11 mouse cellular contexts compared by ENCODE assay signal in the genomic region with DNA sequence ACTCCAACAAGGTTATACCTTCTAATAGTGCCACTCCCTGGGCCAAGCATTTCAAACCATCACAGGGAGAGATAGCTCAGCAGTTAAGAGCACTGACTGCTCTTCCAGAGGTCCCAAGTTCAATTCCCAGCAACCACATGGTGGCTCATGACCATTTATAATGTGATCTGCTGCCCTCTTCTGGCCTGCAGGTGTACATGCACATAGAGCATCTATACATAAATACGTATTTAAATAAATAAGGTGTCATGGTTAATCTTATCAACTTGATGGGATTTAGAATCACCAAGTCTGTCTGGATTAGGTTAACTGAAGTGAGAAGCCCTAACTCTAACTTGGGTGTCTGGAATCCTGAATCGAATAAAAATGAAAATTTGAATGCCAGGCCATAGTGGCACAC. TPM values are rescaled to one million over a fixed set of nuclear protein-coding genes. Genes with fewer than 3 reads are reported as not detected.
DNase-seq lines count a peak whose midpoint lies in the region; ATAC-seq and TF ChIP-seq lines count a peak whose summit lies in the region.
"Had no signal": no experiment of that assay in that cellular context is flagged by ENCODE, and none has a peak within 500 bp of the region (broad histone marks: within the 10 kb centered on the region; RNA-seq: fewer than 3 reads in every experiment).

No protein-coding gene starts in this region.

- intact Hi-C loops in left cerebral cortex, adult 2 months (cut with DNase I): no loop called here
- intact Hi-C loops in left cerebral cortex, postnatal 14 days (cut with DNase I): loop anchor here (10.0 kb wide), 1 partner anchor 92 kb away; no protein-coding TSS in a partner anchor

- H3K4me3 ChIP-seq in left cerebral cortex, adult 2 months: no peak overlapping the region
- no peak overlapping the region for H3K4me3 ChIP-seq in bone marrow, adult 2 months (replicated peaks; ENCODE audit: control insufficient read depth, low read depth, low read length)
- H3K4me3 ChIP-seq: embryonic facial prominence, embryonic 12.5 days; limb, embryonic 13.5 days had no signal

- 69% methylated on average over 2 of the region's 2 CpGs for WGBS in bone marrow, adult 2 months

- H3K27ac ChIP-seq in left cerebral cortex, adult 2 months: no peak overlapping the region
- H3K27ac ChIP-seq in bone marrow, adult 2 months (ENCODE audit: control insufficient read depth, insufficient read depth, low read depth, low read length, poor library complexity): no peak overlapping the region
- H3K27ac ChIP-seq: embryonic facial prominence, embryonic 12.5 days; limb, embryonic 13.5 days had no signal

- no peak for TF ChIP-seq POLR2A in bone marrow, adult 2 months (IDR thresholded peaks at IDR 0.05; ENCODE audit: borderline replicate concordance, control insufficient read depth, low read depth, low read length)

- H3K4me1 ChIP-seq in bone marrow, adult 2 months (ENCODE audit: control insufficient read depth, insufficient read depth, low read length): no peaks in the 10 kb centered on the region; the same call in 1 of the 2 replicates

- peak; percentile 16 to 26 for DNase-seq in cerebellum, adult 18-20 months
- DNase-seq in left cerebral cortex, adult 2 months (ENCODE audit: extremely low spot score in 1 of 2, low spot score in 2 of 2): no peak
- DNase-seq in left cerebral cortex, postnatal 14 days (ENCODE audit: low spot score in 2 of 2): no peak
- DNase-seq in B cell, adult 2 months: peak; percentile 54 to 56
- DNase-seq in adrenal gland, postnatal 36 days: no peak
- DNase-seq in urinary bladder, postnatal 4 days (ENCODE audit: low spot score in 2 of 2): no peak

- TF ChIP-seq CTCF in left cerebral cortex, adult 2 months (IDR thresholded peaks at IDR 0.05): peak; percentile 63
- TF ChIP-seq CTCF in bone marrow, adult 2 months (IDR thresholded peaks at IDR 0.05; ENCODE audit: control insufficient read depth, insufficient read depth, low read length): 0 out of 2 replicates have a peak, but pooled peaks have one; percentile 11

- ATAC-seq in cerebellum, adult (ENCODE audit: insufficient number of reproducible peaks, low FRiP score, low TSS enrichment): no peak
- ATAC-seq: inflammation-experienced regulatory T-cells, adult 6 months had no signal

RNA-seq across cellular contexts. Expression of gene Gtf2i, which starts 32.5 kb away (rescaled TPM):
- 100 to 1,000 TPM; 219 to 221 TPM for total RNA-seq in left cerebral cortex, adult 2 months (2021)
- 100 to 1,000 TPM; 205 to 240 TPM for total RNA-seq in left cerebral cortex, postnatal 14 days (2021)
- polyA plus RNA-seq in bone marrow, adult 2 months (2011; ENCODE audit: insufficient read depth, insufficient read length, low replicate concordance, missing spikeins): 20.6 and 41.4 TPM in 2 replicates
- 100 to 1,000 TPM; 230 to 239 TPM for total RNA-seq in adrenal gland, postnatal 36 days (2021)

Comparison
In these comparisons a context has a peak if more than half of its experiments do, and no peak if none do; other contexts are left out.
1. DNase-seq: peak in cerebellum, adult 18-20 months (2 of 2) and B cell, adult 2 months (2 of 2); none in left cerebral cortex, adult 2 months (0 of 2), left cerebral cortex, postnatal 14 days (0 of 2), adrenal gland, postnatal 36 days (0 of 2) and urinary bladder, postnatal 4 days (0 of 2).